Mouse (Mus musculus) MEL (cell line): Measurements from ENCODE around the gene Gm21970.

Source experiments
- MYB ChIP-seq: IDR thresholded peaks from 2 replicates; pipeline ENCODE4 v1.6.1; 2011; ENCODE audit warnings: mild to moderate bottlenecking, low read depth, low read length, improper control_type of control experiment
- TAL1 ChIP-seq: IDR thresholded peaks from 2 replicates; pipeline ENCODE4 v1.6.1; 2012; ENCODE audit warnings: mild to moderate bottlenecking, inconsistent platforms, low read length, moderate library complexity, mixed read lengths
- UBTF ChIP-seq: IDR thresholded peaks from 2 replicates; pipeline ENCODE4 v1.6.1; 2012; ENCODE audit warnings: low read depth, mild to moderate bottlenecking, inconsistent platforms, low read length, improper control_type of control experiment, moderate library complexity, borderline replicate concordance; ENCODE audit not compliant: insufficient read depth

GRCm38 (mm10) chr16:91404187-91404586 is 12.7 kb downstream of the Gm21970 start:
- TF ChIP-seq TAL1 (no peak), MYB (no peak), UBTF (no peak)
